Mouse (Mus musculus): ENCODE data around the gene Cd2bp2.

Cd2bp2 gene

GRCm38 (mm10) chr7:127217901-127218642, 22.2 kb upstream of the Cd2bp2 start:
- no peak for DNase-seq (ENCODE audit: low spot score)

GRCm38 (mm10) chr7:127217475-127217874, 21.6 kb upstream of the Cd2bp2 start:
- DNase-seq (ENCODE audit: low spot score): no peak

- DNase-seq (ENCODE audit: low spot score): no peak
Observed at GRCm38 (mm10) chr7:127216307-127216706, 20.5 kb upstream of the Cd2bp2 start.

- DNase-seq (ENCODE audit: low spot score): no peak
Observed at GRCm38 (mm10) chr7:127214981-127215871, 19.4 kb upstream of the Cd2bp2 start.

GRCm38 (mm10) chr7:127214521-127214920, 18.7 kb upstream of the Cd2bp2 start:
- no peak for DNase-seq (ENCODE audit: low spot score)

- no peak for DNase-seq (ENCODE audit: low spot score)
Observed at GRCm38 (mm10) chr7:127213930-127214329, 18.1 kb upstream of the Cd2bp2 start.

GRCm38 (mm10) chr7:127213485-127213884, 17.6 kb upstream of the Cd2bp2 start:
- DNase-seq (ENCODE audit: low spot score): no peak

- DNase-seq (ENCODE audit: low spot score): no peak
Observed at GRCm38 (mm10) chr7:127212432-127213250, 16.8 kb upstream of the Cd2bp2 start.

GRCm38 (mm10) chr7:127211014-127211745, 15.3 kb upstream of the Cd2bp2 start:
- no peak for DNase-seq (ENCODE audit: low spot score)

- no peak for DNase-seq (ENCODE audit: low spot score)
Observed at GRCm38 (mm10) chr7:127210266-127210665, 14.4 kb upstream of the Cd2bp2 start.

- DNase-seq (ENCODE audit: low spot score): no peak
Observed at GRCm38 (mm10) chr7:127209851-127210250, 14.0 kb upstream of the Cd2bp2 start.

GRCm38 (mm10) chr7:127208553-127209438, 12.9 kb upstream of the Cd2bp2 start, which contains the start of gene Mylpf:
Mylpf (plus strand) TSS chr7:127208890.
- peak; percentile 98 for DNase-seq (ENCODE audit: low spot score)

- no peak for DNase-seq (ENCODE audit: low spot score)
Observed at GRCm38 (mm10) chr7:127208295-127208552, 12.4 kb upstream of the Cd2bp2 start, which contains the start of gene Tbc1d10b. Tbc1d10b (minus strand) TSS chr7:127208468.

- DNase-seq (ENCODE audit: low spot score): no peak
Observed at GRCm38 (mm10) chr7:127207374-127208294, 11.8 kb upstream of the Cd2bp2 start.

GRCm38 (mm10) chr7:127206606-127207005, 10.8 kb upstream of the Cd2bp2 start:
- no peak for DNase-seq (ENCODE audit: low spot score)

GRCm38 (mm10) chr7:127196484-127196883, 634 bp upstream of the Cd2bp2 start:
- no peak for DNase-seq (ENCODE audit: low spot score)

GRCm38 (mm10) chr7:127194633-127195029, 1.2 kb downstream of the Cd2bp2 start:
- no peak for DNase-seq (ENCODE audit: low spot score)

- DNase-seq (ENCODE audit: low spot score): no peak
Observed at GRCm38 (mm10) chr7:127194011-127194632, 1.7 kb downstream of the Cd2bp2 start.

GRCm38 (mm10) chr7:127192989-127193388, 2.9 kb downstream of the Cd2bp2 start:
- no peak for DNase-seq (ENCODE audit: low spot score)
